Mouse (Mus musculus): ENCODE data around the gene Olfr768. TPM values are rescaled to one million over a fixed set of nuclear protein-coding genes. Genes with fewer than 3 reads are reported as not detected.
"Not testable (repeated sequence)": the region's sequence is repeated elsewhere in the genome, so short reads cannot be mapped to it uniquely, and the experiment has no call there.

Olfr768 gene
- polyA plus RNA-seq (2012; rRNA removed): not detected in 2 replicates

DNA sequence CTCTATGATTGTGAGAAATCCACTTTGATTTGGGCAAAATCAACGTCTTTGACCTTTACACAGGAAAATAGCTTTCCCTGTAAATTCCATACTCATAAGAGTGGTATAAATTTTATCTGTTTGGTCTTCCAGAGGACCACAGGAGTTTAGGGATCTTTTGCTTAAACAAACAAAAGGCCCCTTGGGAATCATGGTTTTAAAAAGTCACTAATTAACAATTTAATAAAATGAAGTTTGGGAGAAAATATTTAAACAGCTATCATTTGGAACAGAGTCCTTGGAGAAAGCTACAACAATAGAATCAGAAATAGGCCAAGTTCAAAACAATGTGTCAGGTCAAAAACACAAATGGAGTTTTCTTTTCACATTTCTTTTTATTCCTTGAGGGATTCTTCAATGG is at the start of gene Olfr768:
Gene Olfr768, minus strand, starts transcription at position 101 of the 400 bp plus-strand sequence.
- DNase-seq (ENCODE audit: low read depth, low spot score): no peak
- 64% methylated on average over 1 of the region's 1 CpGs for WGBS

GRCm38 (mm10) chr10:129138898-129139297 is 39.7 kb upstream of the Olfr768 start, which contains the start of gene Olfr770:
Gene Olfr770 (minus strand): TSS chr10:129138998.
- WGBS: 66% methylated on average over 2 of the region's 2 CpGs
- no peak for DNase-seq (ENCODE audit: low read depth, low spot score)

DNA sequence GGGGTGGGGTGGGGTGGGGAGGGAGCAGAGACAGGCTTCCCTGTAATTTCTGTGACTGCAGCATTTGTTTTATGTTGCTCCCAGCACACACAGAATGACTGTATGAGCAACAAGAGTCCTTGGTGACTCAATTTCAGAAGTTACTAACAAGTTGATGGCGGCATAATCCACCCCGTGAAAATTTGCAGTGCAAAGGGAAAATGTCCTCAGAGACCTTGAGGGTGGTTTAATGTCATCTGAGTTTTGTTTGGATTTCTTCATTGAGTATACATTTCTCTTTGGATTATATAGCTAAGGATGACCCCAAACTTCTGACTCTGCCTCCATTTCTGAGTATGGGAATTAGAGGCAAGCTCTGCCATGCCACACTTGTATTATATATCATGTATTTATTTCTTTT is 18.6 kb upstream of the Olfr768 start, which contains the start of gene Olfr769:
Gene Olfr769, minus strand, starts transcription at position 101 of the 400 bp plus-strand sequence.
- 65% methylated on average over 2 of the region's 2 CpGs for WGBS
- no peak for DNase-seq (ENCODE audit: low read depth, low spot score)

DNA sequence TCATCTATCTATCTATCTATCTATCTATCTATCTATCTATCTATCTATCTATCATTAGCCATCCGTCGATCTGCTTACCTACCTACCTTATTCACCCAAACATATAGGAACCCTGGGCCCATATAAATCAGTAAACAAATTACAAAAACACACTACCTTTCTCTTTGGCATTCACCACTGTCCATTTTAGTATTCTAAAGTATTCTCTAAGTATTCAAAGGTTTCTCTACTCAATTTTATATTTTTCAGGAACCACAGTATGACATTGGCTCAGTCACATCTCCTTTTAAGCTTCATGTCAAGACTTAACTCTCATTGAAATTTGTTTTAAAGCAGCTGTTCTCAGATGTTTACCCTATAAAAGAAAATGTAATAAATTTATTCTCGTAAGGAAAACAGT is 16.0 kb upstream of the Olfr768 start:
- 87% methylated on average over 3 of the region's 3 CpGs for WGBS
- DNase-seq (ENCODE audit: low read depth, low spot score): no peak

- 30% methylated on average over 3 of the region's 3 CpGs for WGBS
- no peak for DNase-seq (ENCODE audit: low read depth, low spot score)
Observed at GRCm38 (mm10) chr10:129101231-129101630, 2.1 kb upstream of the Olfr768 start.

DNA sequence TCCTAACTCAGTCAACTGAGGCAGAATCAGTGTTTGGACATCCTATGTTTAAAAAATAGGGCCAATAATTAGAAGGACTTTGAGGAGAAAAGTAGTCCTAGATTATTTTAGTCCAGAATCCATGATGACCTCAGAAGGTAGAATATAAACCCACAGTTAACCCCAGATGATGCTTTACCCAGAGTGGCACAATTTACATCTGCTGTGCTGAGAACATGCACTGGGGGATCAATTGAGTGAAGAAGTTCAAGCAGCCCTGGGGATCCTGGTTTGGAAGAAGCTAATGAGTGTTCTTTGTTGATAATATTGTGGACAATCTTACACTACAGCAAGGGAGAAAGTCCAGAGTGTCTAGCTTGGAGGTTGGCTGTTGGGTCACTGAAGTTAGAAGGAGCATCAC is 16.4 kb downstream of the Olfr768 start, which contains the start of gene Olfr767:
Gene Olfr767, minus strand, starts transcription at position 101 of the 400 bp plus-strand sequence.
- DNase-seq (ENCODE audit: low read depth, low spot score): not testable (repeated sequence)

DNA sequence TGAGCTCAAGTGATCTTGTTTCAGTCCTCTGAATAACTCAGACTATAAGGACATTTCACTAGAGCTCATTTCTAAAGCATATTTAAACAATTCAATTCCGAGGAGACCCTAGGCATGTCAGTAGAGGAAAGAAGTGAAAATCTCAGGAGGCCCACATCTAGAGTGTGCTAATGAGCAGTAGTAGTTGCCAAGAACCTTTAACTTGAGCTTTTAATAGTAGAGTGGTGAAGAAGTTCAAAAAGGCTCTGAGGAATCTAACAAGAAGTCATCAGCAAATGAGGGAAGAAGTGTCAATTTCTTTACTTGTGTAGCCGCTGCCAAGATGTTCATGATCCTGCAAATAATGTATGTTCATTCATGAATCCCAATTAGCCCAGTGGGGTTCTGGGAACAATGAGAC is 30.3 kb downstream of the Olfr768 start, which contains the start of gene Olfr766-ps1:
Gene Olfr766-ps1, minus strand, starts transcription at position 101 of the 400 bp plus-strand sequence.
- no peak for DNase-seq (ENCODE audit: low read depth, low spot score)
- WGBS: 80% methylated on average over 2 of the region's 2 CpGs

DNA sequence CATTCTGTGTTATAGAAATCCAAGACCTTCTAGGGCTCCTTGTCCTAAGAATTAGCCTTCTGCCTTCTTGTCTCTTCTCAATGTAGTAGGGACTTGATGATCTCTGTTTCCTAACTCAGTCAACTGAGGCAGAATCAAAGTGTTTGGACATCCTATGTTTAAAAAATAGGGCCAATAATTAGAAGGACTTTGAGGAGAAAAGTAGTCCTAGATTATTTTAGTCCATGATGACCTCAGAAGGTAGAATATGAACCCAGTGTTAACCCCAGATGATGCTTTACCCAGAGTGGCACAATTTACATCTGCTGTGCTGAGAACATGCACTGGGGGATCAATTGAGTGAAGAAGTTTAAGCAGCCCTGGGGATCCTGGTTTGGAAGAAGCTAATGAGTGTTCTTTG is 49.3 kb downstream of the Olfr768 start, which contains the start of gene Olfr765:
Gene Olfr765, minus strand, starts transcription at position 101 of the 400 bp plus-strand sequence.
- not testable (repeated sequence) for DNase-seq (ENCODE audit: low read depth, low spot score)

Other genes with a start within 250 kb of the Olfr768 start
- 0.98 and 1.2 TPM in 2 replicates for gene Gdf11, start 207.7 kb downstream of the Olfr768 start, polyA plus RNA-seq (2012; rRNA removed)
- gene Cd63, start 198.4 kb downstream of the Olfr768 start, polyA plus RNA-seq (2012; rRNA removed): 130 and 137 TPM in 2 replicates
- 19.0 and 19.3 TPM in 2 replicates for gene Rdh5, start 176.5 kb downstream of the Olfr768 start, polyA plus RNA-seq (2012; rRNA removed)
- 126 and 147 TPM in 2 replicates for gene Bloc1s1, start 175.3 kb downstream of the Olfr768 start, polyA plus RNA-seq (2012; rRNA removed)
- gene Itga7, start 165.6 kb downstream of the Olfr768 start, polyA plus RNA-seq (2012; rRNA removed): 12.6 and 12.9 TPM in 2 replicates
- 34.5 and 82.9 TPM in 2 replicates for gene Mettl7b, start 138.4 kb downstream of the Olfr768 start, polyA plus RNA-seq (2012; rRNA removed)
- gene Olfr9, start 109.9 kb downstream of the Olfr768 start, polyA plus RNA-seq (2012; rRNA removed): not detected in 2 replicates
- gene Olfr763, start 88.6 kb downstream of the Olfr768 start, polyA plus RNA-seq (2012; rRNA removed): not detected in 2 replicates
- not detected in 2 replicates for gene Olfr764-ps1, start 59.5 kb downstream of the Olfr768 start, polyA plus RNA-seq (2012; rRNA removed)
- not detected in 2 replicates for gene Olfr765, start 49.4 kb downstream of the Olfr768 start, polyA plus RNA-seq (2012; rRNA removed)
- gene Olfr766-ps1, start 30.4 kb downstream of the Olfr768 start, polyA plus RNA-seq (2012; rRNA removed): not detected in 2 replicates
- gene Olfr767, start 16.5 kb downstream of the Olfr768 start, polyA plus RNA-seq (2012; rRNA removed): not detected in 2 replicates
- not detected in 2 replicates for gene Olfr769, start 18.5 kb upstream of the Olfr768 start, polyA plus RNA-seq (2012; rRNA removed)
- gene Olfr770, start 39.6 kb upstream of the Olfr768 start, polyA plus RNA-seq (2012; rRNA removed): not detected in 2 replicates
- gene Olfr771, start 65.4 kb upstream of the Olfr768 start, polyA plus RNA-seq (2012; rRNA removed): not detected in 2 replicates
- gene Olfr772, start 78.5 kb upstream of the Olfr768 start, polyA plus RNA-seq (2012; rRNA removed): not detected in 2 replicates
- gene Olfr773, start 88.0 kb upstream of the Olfr768 start, polyA plus RNA-seq (2012; rRNA removed): not detected in 2 replicates
- not detected in 2 replicates for gene Olfr774, start 136.8 kb upstream of the Olfr768 start, polyA plus RNA-seq (2012; rRNA removed)
- gene Olfr775, start 149.0 kb upstream of the Olfr768 start, polyA plus RNA-seq (2012; rRNA removed): not detected in 2 replicates
- not detected in 2 replicates for gene Olfr776, start 159.8 kb upstream of the Olfr768 start, polyA plus RNA-seq (2012; rRNA removed)
- not detected in 2 replicates for gene Olfr777, start 172.1 kb upstream of the Olfr768 start, polyA plus RNA-seq (2012; rRNA removed)
- not detected in 2 replicates for gene Olfr780, start 218.7 kb upstream of the Olfr768 start, polyA plus RNA-seq (2012; rRNA removed)
- gene Olfr781, start 229.5 kb upstream of the Olfr768 start, polyA plus RNA-seq (2012; rRNA removed): not detected in 2 replicates
- gene Olfr782, start 249.5 kb upstream of the Olfr768 start, polyA plus RNA-seq (2012; rRNA removed): not detected in 2 replicates

All from large intestine, adult 2 months (tissue).